Mouse (Mus musculus): ENCODE data around the gene Pcna.
"Not testable (repeated sequence)": the region's sequence is repeated elsewhere in the genome, so short reads cannot be mapped to it uniquely, and the experiment has no call there.

The Pcna gene

DNA sequence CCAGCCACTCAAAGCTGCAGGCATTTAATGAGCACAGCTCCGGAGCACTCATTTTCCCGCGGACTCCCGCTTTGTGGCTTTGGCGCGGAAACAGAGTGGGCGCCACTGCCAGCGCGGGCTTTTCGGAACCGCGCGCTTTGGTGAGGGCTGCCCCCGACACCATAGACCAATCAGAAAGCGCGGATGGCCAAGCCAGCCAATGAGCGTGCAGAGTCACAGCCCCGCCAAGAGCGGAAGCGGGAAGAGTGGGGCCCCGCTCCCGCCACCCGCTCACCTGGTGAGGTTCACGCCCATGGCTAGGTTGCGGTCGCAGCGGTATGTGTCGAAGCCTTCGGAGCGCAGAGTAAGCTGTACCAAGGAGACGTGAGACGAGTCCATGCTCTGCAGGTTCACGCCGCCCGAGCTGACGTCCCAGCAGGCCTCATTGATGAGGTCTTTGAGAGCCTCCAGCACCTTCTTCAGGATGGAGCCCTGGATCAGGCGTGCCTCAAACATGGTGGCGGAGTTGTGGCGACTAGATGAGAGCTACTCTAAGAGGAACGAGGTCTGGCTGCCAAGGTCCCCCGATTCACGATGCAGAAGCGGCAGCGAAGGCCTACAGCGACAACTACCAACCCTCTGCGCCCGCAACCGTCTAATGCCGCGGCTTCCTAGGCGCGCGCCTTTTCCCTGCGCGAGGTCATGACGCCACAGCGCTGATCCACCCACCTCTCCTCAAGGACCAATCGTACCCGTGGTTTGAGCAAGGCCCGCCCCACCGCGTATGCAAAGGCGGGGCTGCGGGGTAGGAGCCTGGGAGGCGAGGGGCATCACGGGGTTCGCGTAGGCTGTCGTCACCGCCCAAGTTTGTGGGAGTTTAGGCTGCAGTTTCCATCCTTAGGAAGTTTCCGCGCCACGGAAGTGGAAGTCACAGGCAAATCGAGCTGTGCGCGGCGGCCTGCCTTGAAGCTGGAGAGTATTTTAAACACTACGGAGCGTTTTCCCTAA lies at the start of gene Pcna:
TSS of gene Pcna (minus strand) at position 773 of the 987 bp plus-strand sequence.
- DNase-seq (ENCODE audit: low spot score in 2 of 2), result peak; percentile 96 to 98

DNA sequence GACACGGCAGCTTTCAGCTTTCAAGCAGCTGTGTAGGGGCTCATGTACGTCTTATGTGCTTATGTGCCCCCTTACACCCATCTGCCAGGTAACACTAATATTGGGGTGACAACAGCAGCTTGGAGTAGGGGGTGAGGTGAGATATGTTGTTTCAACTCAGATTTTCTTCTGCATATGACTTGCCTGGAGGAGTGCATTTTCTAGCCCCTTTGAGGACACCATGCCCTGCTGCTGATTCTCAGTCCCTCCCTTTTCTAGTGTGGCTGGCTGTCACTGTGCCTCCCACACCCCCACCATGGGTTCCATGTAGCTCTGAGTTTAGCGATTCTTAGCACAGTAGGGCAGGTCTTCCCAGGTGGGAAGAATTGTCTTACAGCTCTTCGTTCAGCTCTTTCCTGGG lies 48.3 kb upstream of the Pcna start:
- no peak for DNase-seq (ENCODE audit: low spot score in 2 of 2)

DNA sequence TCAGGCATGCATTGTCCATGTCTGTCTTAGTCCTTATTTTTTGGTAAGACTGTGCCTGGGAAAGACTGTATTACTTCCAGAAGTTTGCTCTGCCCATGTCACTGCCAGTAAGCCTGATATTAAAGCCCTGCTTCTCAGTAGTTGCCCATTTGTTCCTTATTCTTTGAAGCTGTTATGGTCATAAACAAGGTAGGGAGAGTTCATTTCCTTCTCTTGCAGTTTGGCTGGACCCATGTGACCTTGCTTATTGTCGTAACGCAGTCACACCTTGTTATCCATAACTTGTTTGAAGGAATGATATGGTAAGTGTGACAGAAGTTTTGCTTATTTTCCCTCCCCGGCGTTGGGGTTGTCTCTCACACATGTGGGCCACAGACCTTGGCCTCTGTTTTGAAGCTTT lies 45.1 kb upstream of the Pcna start:
- DNase-seq (ENCODE audit: low spot score in 2 of 2), result no peak

DNA sequence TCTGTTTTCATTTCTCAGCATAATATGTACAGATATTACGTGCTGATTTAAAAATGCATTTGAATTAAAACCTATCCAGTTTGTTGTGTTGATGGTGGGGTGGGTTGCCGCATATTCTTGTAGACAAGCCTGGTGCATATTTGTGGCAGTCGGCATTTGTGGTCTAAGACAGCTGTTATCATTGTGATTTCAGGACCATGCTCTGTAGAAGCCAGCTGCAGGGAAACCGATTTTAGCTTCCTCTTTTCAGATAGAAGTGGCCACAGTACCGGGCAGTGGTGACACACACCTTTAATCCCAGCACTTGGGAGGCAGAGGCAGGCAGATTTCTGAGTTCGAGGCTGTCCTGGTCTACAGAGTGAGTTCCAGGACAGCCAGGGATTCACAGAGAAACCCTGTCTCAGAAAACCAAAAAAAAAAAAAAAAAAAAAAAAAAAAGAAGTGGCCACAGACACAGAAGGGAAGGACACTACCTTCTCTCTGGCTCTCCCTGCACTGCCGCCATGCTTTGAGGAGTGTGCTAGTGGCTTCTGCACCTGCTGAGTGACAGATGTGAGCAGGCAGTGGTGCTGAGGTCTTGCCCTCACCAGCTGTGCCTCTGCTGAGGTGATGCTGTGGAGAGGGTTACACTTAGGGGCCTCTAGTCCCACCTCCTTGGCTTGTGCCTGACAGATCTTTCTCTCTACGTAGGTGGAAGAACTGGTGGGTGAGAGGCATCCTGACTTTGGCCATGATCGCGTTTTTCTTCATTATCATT lies 40.8 kb upstream of the Pcna start:
- DNase-seq (ENCODE audit: low spot score in 2 of 2), result no peak

GRCm38 (mm10) chr2:132292083-132292482 lies 39.0 kb upstream of the Pcna start:
- no peak for DNase-seq (ENCODE audit: low spot score in 2 of 2)

DNA sequence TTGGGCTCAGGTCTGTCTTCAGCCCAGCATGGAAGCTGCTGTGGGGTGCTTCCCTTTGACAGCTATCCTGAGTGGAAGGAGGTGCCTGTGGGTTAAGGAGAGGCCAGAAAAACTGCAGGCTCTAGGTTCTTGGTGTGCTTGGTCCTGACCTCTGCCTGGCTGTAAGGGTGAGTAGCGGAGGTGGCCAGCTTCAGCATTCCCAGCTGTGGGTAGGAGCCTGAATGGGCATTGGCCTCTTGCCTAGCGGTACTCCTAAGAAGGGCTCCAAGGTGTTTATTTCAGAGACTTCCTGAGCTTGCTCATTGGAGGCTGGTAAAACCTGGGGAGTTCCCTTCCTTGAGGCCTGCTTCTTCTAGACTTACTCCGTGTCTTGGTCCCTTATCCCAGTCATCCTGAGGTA lies 38.2 kb upstream of the Pcna start:
- no peak for DNase-seq (ENCODE audit: low spot score in 2 of 2)

DNA sequence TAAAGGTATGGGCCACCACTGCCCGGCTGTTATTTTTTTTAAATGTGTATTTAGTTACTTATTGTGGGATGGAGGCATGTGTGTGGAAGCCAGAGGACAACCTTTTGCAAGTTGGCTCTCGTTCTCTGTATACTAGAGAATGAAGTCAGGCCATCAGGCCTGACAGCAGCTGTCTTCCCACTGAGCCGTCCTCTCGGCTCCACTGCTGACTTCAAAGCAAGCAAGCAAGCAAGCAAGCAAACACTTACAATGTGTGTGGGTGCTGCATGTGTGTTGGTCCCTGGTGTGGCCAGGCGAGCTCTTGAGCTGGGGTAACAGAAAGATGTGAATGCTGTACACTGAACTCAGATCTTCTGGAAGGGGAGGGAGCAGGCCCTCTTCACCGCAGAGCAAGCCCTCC lies 37.7 kb upstream of the Pcna start:
- no peak for DNase-seq (ENCODE audit: low spot score in 2 of 2)

DNA sequence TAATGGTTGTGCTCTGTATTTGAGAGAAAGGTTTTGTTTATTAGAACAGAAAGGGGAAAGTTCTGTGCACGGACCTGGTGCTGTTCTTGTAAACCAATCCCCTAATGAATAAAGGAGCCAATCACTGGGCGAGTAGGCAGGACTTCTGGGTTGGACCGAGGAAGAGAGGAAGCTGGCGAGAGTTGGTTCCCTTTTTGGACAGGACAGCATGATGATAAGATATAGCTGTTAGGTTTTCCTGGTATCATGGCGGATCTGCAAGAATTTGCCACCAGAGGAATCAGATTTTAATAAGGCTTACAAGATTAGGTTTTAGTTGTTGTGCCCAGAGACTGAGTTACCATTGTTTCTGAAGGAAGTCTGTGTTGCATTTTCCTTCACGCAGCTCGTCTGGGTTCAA lies 36.1 kb upstream of the Pcna start:
- not testable (repeated sequence) for DNase-seq (ENCODE audit: low spot score in 2 of 2)

DNA sequence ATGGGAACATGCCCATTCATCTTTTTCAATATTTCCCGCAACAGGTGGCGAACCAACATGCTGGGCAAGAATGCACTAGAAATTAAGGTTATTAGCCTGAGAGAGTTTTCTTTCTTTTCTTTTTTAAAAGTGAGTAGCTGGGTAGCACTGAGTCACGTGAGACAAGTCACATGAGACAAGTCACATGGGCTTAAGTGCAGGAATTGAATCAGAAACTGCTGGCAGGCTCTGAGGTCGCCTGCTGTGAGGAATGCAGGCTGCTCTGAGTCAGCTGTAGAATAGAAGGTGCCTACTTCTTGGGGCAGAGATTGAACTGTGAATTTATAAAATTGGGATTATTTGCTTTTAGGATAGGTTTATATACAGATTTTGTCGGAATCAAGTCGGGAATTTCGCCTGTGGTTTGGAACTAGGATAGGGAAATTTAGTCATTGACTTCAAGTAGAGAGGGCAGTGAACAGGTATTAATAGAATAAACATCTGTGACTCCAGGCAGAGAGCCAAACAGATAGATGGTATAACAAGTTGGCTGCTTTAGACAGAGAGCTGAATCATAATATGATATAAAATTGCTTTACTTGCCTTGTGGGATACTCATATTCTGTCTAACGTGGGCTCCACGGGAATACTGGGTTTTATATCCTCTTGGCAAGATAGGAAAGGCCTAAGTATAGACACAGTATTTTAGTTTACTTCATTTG lies 33.4 kb upstream of the Pcna start:
- no peak for DNase-seq (ENCODE audit: low spot score in 2 of 2)

GRCm38 (mm10) chr2:132285722-132286121 lies 32.6 kb upstream of the Pcna start:
- DNase-seq (ENCODE audit: low spot score in 2 of 2), result not testable (repeated sequence)

GRCm38 (mm10) chr2:132284492-132285139 lies 31.5 kb upstream of the Pcna start:
- no peak for DNase-seq (ENCODE audit: low spot score in 2 of 2)

- no peak for DNase-seq (ENCODE audit: low spot score in 2 of 2)
These were observed 30.3 kb upstream of the Pcna start for GRCm38 (mm10) chr2:132283236-132284070.

DNA sequence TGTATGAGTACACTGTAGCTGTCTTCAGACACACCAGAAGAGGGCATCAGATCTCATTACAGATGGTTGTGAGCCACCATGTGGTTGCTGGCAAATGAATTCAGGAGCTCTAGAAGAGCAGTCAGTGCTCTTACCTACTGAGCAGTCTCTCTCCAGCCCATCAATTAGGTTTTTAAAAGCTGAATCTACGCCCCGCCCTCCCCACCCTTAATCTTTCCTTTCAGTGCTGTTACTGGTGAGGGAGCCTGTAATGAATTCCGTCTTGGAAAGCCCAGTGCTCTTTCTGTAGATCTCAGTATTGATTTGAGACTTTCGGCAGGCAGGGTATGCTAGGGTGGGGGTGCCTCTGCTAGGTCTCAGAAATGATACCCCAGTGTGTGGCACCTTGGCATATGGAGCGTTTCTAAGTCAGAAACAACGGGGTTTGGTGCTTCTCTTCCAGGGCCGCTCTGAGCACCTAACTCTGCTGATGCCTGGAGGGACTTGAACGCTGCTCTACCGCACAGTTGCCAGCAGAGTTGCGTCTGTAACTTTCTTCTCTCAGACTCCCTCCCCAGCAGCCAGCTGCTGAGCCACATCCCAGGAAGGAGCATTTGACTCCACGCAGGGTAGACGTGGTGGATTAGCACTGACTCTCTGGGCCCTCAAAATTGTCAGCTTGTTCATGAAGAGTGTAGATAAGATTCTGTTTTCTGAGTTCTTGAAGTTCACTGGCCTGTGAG lies 29.5 kb upstream of the Pcna start:
- no peak for DNase-seq (ENCODE audit: low spot score in 2 of 2)

- DNase-seq (ENCODE audit: low spot score in 2 of 2), result no peak
These were observed 28.7 kb upstream of the Pcna start for GRCm38 (mm10) chr2:132281560-132282452.

- no peak for DNase-seq (ENCODE audit: low spot score in 2 of 2)
These were observed 27.5 kb upstream of the Pcna start for GRCm38 (mm10) chr2:132280518-132281120.

DNA sequence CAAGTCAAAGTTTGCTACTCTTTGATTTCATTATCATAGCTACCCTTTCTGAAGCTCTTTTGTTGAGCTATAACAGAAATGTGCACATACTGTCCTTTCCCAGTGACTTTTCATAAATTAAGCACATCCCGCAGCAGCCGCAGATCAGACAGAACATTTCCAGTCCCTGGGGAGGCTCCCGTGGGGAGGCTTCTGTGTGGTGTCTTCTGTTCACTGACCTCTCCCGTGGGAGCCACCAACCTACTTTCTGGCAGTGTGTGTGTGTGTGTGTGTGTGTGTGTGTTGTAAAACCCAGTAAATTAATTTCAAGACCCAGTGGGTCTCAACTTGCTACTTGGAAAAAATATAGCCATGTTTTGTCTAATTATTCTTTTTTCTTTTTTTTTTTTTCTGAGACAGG lies 26.9 kb upstream of the Pcna start:
- no peak for DNase-seq (ENCODE audit: low spot score in 2 of 2)

- DNase-seq (ENCODE audit: low spot score in 2 of 2), result no peak
These were observed 26.3 kb upstream of the Pcna start for GRCm38 (mm10) chr2:132279336-132279882.

GRCm38 (mm10) chr2:132278273-132278853 lies 25.2 kb upstream of the Pcna start:
- DNase-seq (ENCODE audit: low spot score in 2 of 2), result no peak

All from urinary bladder, postnatal 4 days (tissue).